ENCODE assay signal across 14 mouse cellular contexts in the genomic region with DNA sequence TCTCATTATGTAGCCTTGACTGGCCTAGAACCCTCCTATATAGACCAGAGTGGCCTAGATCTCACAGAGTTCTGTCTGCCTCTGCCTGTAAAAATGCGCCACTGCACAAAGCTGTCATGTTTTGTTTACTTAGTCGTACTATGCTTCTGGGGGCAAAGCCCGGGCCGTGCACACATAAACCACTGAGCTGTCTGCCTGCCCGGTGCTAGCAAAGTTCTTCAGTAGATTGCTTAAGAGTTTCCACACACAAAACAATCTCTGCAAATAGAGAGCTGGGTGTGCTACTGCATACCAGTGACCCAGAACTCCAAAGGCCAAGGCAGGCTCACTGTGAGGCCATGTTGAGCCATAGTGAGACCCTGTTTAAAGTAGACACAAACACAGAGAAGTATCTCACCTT. TPM values are rescaled to one million over a fixed set of nuclear protein-coding genes. Genes with fewer than 3 reads are reported as not detected.
DNase-seq lines count a peak whose midpoint lies in the region; ATAC-seq and TF ChIP-seq lines count a peak whose summit lies in the region.
"Had no signal": no experiment of that assay in that cellular context is flagged by ENCODE, and none has a peak within 500 bp of the region (broad histone marks: within the 10 kb centered on the region; RNA-seq: fewer than 3 reads in every experiment).

No protein-coding gene starts in this region.

- no peak for TF ChIP-seq CTCF in spleen, adult 2 months (IDR thresholded peaks at IDR 0.05; ENCODE audit: extremely low read depth, insufficient read depth, insufficient read length, insufficient replicate concordance)

- no peak for DNase-seq in embryonic facial prominence, embryonic 10.5 days (ENCODE audit: low spot score)
- no peak for DNase-seq in spleen, adult 2 months (ENCODE audit: low read depth in 1 of 2, low spot score in 2 of 2)
- no peak for DNase-seq in spleen, postnatal 10 days (ENCODE audit: low spot score in 2 of 2)
- DNase-seq in retina, embryonic 14.5 days (ENCODE audit: low spot score): no peak
- no peak for DNase-seq in left cerebral cortex, adult 11 months (ENCODE audit: low spot score)
- DNase-seq: cerebellum, adult 18-20 months; layer of hippocampus, adult 9-11 months; thymus, postnatal 14 days had no signal

- no peaks in the 10 kb centered on the region for H3K27me3 ChIP-seq in embryonic facial prominence, embryonic 15.5 days
- H3K27me3 ChIP-seq in embryonic facial prominence, embryonic 10.5 days (replicated peaks; ENCODE audit: low read depth, poor library complexity, severe bottlenecking): no peaks in the 10 kb centered on the region
- no peaks in the 10 kb centered on the region for H3K27me3 ChIP-seq in spleen, adult 2 months (ENCODE audit: control insufficient read depth, insufficient read depth, low read length)
- no peaks in the 10 kb centered on the region for H3K27me3 ChIP-seq in liver, embryonic 16.5 days (ENCODE audit: control insufficient read depth, insufficient read depth, low read depth, low read length)
- H3K27me3 ChIP-seq in hindbrain, embryonic 12.5 days: no peaks in the 10 kb centered on the region
- H3K27me3 ChIP-seq: heart, embryonic 15.5 days had no signal

- no peaks in the 10 kb centered on the region for H3K9me3 ChIP-seq in embryonic facial prominence, embryonic 15.5 days (replicated peaks)
- H3K9me3 ChIP-seq in embryonic facial prominence, embryonic 10.5 days: no peaks in the 10 kb centered on the region
- no peaks in the 10 kb centered on the region for H3K9me3 ChIP-seq in liver, embryonic 16.5 days (replicated peaks; ENCODE audit: control insufficient read depth, low read length)
- no peaks in the 10 kb centered on the region for H3K9me3 ChIP-seq in hindbrain, embryonic 12.5 days (replicated peaks)
- H3K9me3 ChIP-seq: forebrain, embryonic 10.5 days; heart, embryonic 15.5 days had no signal

- H3K36me3 ChIP-seq in embryonic facial prominence, embryonic 15.5 days: no peaks in the 10 kb centered on the region
- peaks cover 23% of the 10 kb centered on the region for H3K36me3 ChIP-seq in embryonic facial prominence, embryonic 10.5 days (replicated peaks)
- no peaks in the 10 kb centered on the region; the same call in 1 of the 2 replicates for H3K36me3 ChIP-seq in spleen, adult 2 months (ENCODE audit: control insufficient read depth, insufficient read depth, low read length)
- H3K36me3 ChIP-seq in liver, embryonic 16.5 days (ENCODE audit: control insufficient read depth, insufficient read depth): no peaks in the 10 kb centered on the region
- peaks cover 7% of the 10 kb centered on the region for H3K36me3 ChIP-seq in hindbrain, embryonic 12.5 days

- peaks cover 6% of the 10 kb centered on the region for H3K4me1 ChIP-seq in embryonic facial prominence, embryonic 15.5 days
- H3K4me1 ChIP-seq in embryonic facial prominence, embryonic 10.5 days: peaks cover 14% of the 10 kb centered on the region
- peaks cover 20% of the 10 kb centered on the region; the same call in 1 of the 2 replicates for H3K4me1 ChIP-seq in spleen, adult 2 months (ENCODE audit: control insufficient read depth, insufficient read depth, insufficient read length)
- peaks cover 14% of the 10 kb centered on the region for H3K4me1 ChIP-seq in liver, embryonic 16.5 days (ENCODE audit: control insufficient read depth, low read depth, low read length)
- 0 out of 2 replicates have a peak, but pooled peaks cover 7% of the 10 kb centered on the region for H3K4me1 ChIP-seq in hindbrain, embryonic 12.5 days

- WGBS in embryonic facial prominence, embryonic 15.5 days: 59% methylated on average over 5 of the region's 5 CpGs
- WGBS in embryonic facial prominence, embryonic 10.5 days: 83% methylated on average over 5 of the region's 5 CpGs
- WGBS in spleen, adult 2 months: 80% methylated on average over 5 of the region's 5 CpGs
- WGBS in liver, embryonic 16.5 days (ENCODE audit: insufficient replicate concordance): 61% methylated on average over 5 of the region's 5 CpGs
- WGBS in hindbrain, embryonic 12.5 days: 81% methylated on average over 5 of the region's 5 CpGs

- H3K4me3 ChIP-seq in embryonic facial prominence, embryonic 15.5 days (replicated peaks): no peak overlapping the region
- H3K4me3 ChIP-seq in embryonic facial prominence, embryonic 10.5 days: no peak overlapping the region
- no peak overlapping the region for H3K4me3 ChIP-seq in spleen, adult 2 months (ENCODE audit: extremely low read depth, insufficient read depth, insufficient read length)
- H3K4me3 ChIP-seq in liver, embryonic 16.5 days (ENCODE audit: low read depth, low read length): no peak overlapping the region
- no peak overlapping the region for H3K4me3 ChIP-seq in hindbrain, embryonic 12.5 days
- H3K4me3 ChIP-seq: forebrain, embryonic 10.5 days; heart, embryonic 15.5 days; myocyte had no signal

- no peak overlapping the region for H3K27ac ChIP-seq in embryonic facial prominence, embryonic 15.5 days (replicated peaks)
- H3K27ac ChIP-seq in embryonic facial prominence, embryonic 10.5 days (replicated peaks): no peak overlapping the region
- 0 out of 2 replicates have a peak overlapping the region, but pooled peaks have one; percentile 18 for H3K27ac ChIP-seq in spleen, adult 2 months (ENCODE audit: insufficient read depth, low read length)
- H3K27ac ChIP-seq in liver, embryonic 16.5 days (ENCODE audit: low read length): peak overlapping the region; percentile 2
- H3K27ac ChIP-seq in hindbrain, embryonic 12.5 days: no peak overlapping the region
- H3K27ac ChIP-seq: forebrain, embryonic 10.5 days; heart, embryonic 15.5 days had no signal

- H3K4me2 ChIP-seq in embryonic facial prominence, embryonic 15.5 days (replicated peaks): no peak overlapping the region
- H3K4me2 ChIP-seq in liver, embryonic 16.5 days (ENCODE audit: low read depth, low read length): no peak overlapping the region
- no peak overlapping the region for H3K4me2 ChIP-seq in hindbrain, embryonic 12.5 days (replicated peaks)
- H3K4me2 ChIP-seq: heart, embryonic 15.5 days had no signal

- H3K9ac ChIP-seq in embryonic facial prominence, embryonic 15.5 days: no peak overlapping the region
- no peak overlapping the region for H3K9ac ChIP-seq in liver, embryonic 16.5 days (ENCODE audit: low read depth, low read length)
- no peak overlapping the region for H3K9ac ChIP-seq in hindbrain, embryonic 12.5 days
- H3K9ac ChIP-seq: heart, embryonic 15.5 days had no signal

- no peak for TF ChIP-seq POLR2A in spleen, adult 2 months (IDR thresholded peaks at IDR 0.05; ENCODE audit: low read depth, low read length)

- ATAC-seq in embryonic facial prominence, embryonic 15.5 days (ENCODE audit: insufficient number of reproducible peaks, low FRiP score, low TSS enrichment, low read depth): 0 out of 2 replicates have a peak, but pooled peaks have one; percentile 15
- ATAC-seq in liver, embryonic 16.5 days (ENCODE audit: low read depth): peak; percentile 93
- no peak for ATAC-seq in hindbrain, embryonic 12.5 days (ENCODE audit: low FRiP score)

RNA-seq across cellular contexts. Expression of a gene that starts 58.3 kb away (rescaled TPM):
- 17.0 and 18.6 TPM in 2 replicates for polyA plus RNA-seq in embryonic facial prominence, embryonic 15.5 days (2015; fragmentation: Nextera tagmentation; extraction: Ambion mirVana)
- 16.5 and 17.3 TPM in 2 replicates for polyA plus RNA-seq in embryonic facial prominence, embryonic 10.5 days (2016; fragmentation: Nextera tagmentation; extraction: Ambion mirVana)
- polyA plus RNA-seq in spleen, adult 2 months (2012; rRNA removed): 75.1 and 95.9 TPM in 2 replicates
- 4.2 and 4.7 TPM in 2 replicates for polyA plus RNA-seq in liver, embryonic 16.5 days (2015; fragmentation: Nextera tagmentation; extraction: Ambion mirVana)
- 22.7 and 24.7 TPM in 2 replicates for polyA plus RNA-seq in hindbrain, embryonic 12.5 days (2016; fragmentation: Nextera tagmentation; extraction: Ambion mirVana)

Comparison
In these comparisons a context has a peak if more than half of its experiments do, and no peak if none do; other contexts are left out.
1. H3K27ac ChIP-seq: peak in spleen, adult 2 months (single experiment) and liver, embryonic 16.5 days (single experiment); none in embryonic facial prominence, embryonic 15.5 days (single experiment), embryonic facial prominence, embryonic 10.5 days (single experiment) and hindbrain, embryonic 12.5 days (single experiment).